Mouse (Mus musculus): ENCODE measurements around the gene Lekr1. TPM values are rescaled to one million over a fixed set of nuclear protein-coding genes. Genes with fewer than 3 reads are reported as not detected.
"Not testable (repeated sequence)": the region's sequence is repeated elsewhere in the genome, so short reads cannot be mapped to it uniquely, and the experiment has no call there.

The Lekr1 gene
- total RNA-seq, 2 experiments from 2014 or later, result 0.70 to 2.1 TPM

GRCm38 (mm10) chr3:65766387-65766786 is 100.4 kb downstream of the Lekr1 start:
- ATAC-seq (ENCODE audit: poor library complexity, severe bottlenecking), result no peak

GRCm38 (mm10) chr3:65767202-65767862 is 101.3 kb downstream of the Lekr1 start:
- ATAC-seq (ENCODE audit: poor library complexity, severe bottlenecking), result no peak

GRCm38 (mm10) chr3:65769666-65770065 is 103.6 kb downstream of the Lekr1 start:
- not testable (repeated sequence) for ATAC-seq (ENCODE audit: poor library complexity, severe bottlenecking)

- peak; percentile 38; the same call in 1 of the 2 replicates for ATAC-seq (ENCODE audit: poor library complexity, severe bottlenecking)
These were observed 107.9 kb downstream of the Lekr1 start for GRCm38 (mm10) chr3:65773910-65774309.

- ATAC-seq (ENCODE audit: poor library complexity, severe bottlenecking), result no peak
These were observed 109.1 kb downstream of the Lekr1 start for GRCm38 (mm10) chr3:65775096-65775495.

GRCm38 (mm10) chr3:65782246-65782645 is 116.2 kb downstream of the Lekr1 start:
- no peak for ATAC-seq (ENCODE audit: poor library complexity, severe bottlenecking)

- ATAC-seq (ENCODE audit: poor library complexity, severe bottlenecking), result no peak
These were observed 124.2 kb downstream of the Lekr1 start for GRCm38 (mm10) chr3:65790076-65790685.

- no peak for ATAC-seq (ENCODE audit: poor library complexity, severe bottlenecking)
These were observed 127.5 kb downstream of the Lekr1 start for GRCm38 (mm10) chr3:65793561-65793960.

- no peak for ATAC-seq (ENCODE audit: poor library complexity, severe bottlenecking)
These were observed 128.7 kb downstream of the Lekr1 start for GRCm38 (mm10) chr3:65794711-65795110.

- ATAC-seq (ENCODE audit: poor library complexity, severe bottlenecking), result no peak
These were observed 131.5 kb downstream of the Lekr1 start for GRCm38 (mm10) chr3:65797345-65798137.

- ATAC-seq (ENCODE audit: poor library complexity, severe bottlenecking), result peak; percentile 57
These were observed 134.9 kb downstream of the Lekr1 start for GRCm38 (mm10) chr3:65800962-65801361.

- ATAC-seq (ENCODE audit: poor library complexity, severe bottlenecking), result no peak
These were observed 136.2 kb downstream of the Lekr1 start for GRCm38 (mm10) chr3:65802185-65802584.

- no peak for ATAC-seq (ENCODE audit: poor library complexity, severe bottlenecking)
These were observed 136.8 kb downstream of the Lekr1 start for GRCm38 (mm10) chr3:65802868-65803267.

- no peak for ATAC-seq (ENCODE audit: poor library complexity, severe bottlenecking)
These were observed 148.9 kb downstream of the Lekr1 start for GRCm38 (mm10) chr3:65814881-65815280.

- ATAC-seq (ENCODE audit: poor library complexity, severe bottlenecking), result no peak
These were observed 150.0 kb downstream of the Lekr1 start for GRCm38 (mm10) chr3:65816012-65816411.

GRCm38 (mm10) chr3:65818597-65818996 is 152.6 kb downstream of the Lekr1 start:
- ATAC-seq (ENCODE audit: poor library complexity, severe bottlenecking), result peak; percentile 58

GRCm38 (mm10) chr3:65819841-65820240 is 153.8 kb downstream of the Lekr1 start:
- peak; percentile 81 for ATAC-seq (ENCODE audit: poor library complexity, severe bottlenecking)

- no peak for ATAC-seq (ENCODE audit: poor library complexity, severe bottlenecking)
These were observed 158.9 kb downstream of the Lekr1 start for GRCm38 (mm10) chr3:65824886-65825285.

GRCm38 (mm10) chr3:65826716-65827115 is 160.7 kb downstream of the Lekr1 start:
- no peak for ATAC-seq (ENCODE audit: poor library complexity, severe bottlenecking)

- no peak for ATAC-seq (ENCODE audit: poor library complexity, severe bottlenecking)
These were observed 161.4 kb downstream of the Lekr1 start for GRCm38 (mm10) chr3:65827400-65827799.

- ATAC-seq (ENCODE audit: poor library complexity, severe bottlenecking), result no peak
These were observed 162.0 kb downstream of the Lekr1 start for GRCm38 (mm10) chr3:65828020-65828419.

GRCm38 (mm10) chr3:65829230-65829629 is 163.2 kb downstream of the Lekr1 start:
- no peak for ATAC-seq (ENCODE audit: poor library complexity, severe bottlenecking)
